Mouse (Mus musculus) neural tube, embryonic 11.5 days (tissue): ENCODE measurements around the gene Ugt1a1. TPM values are rescaled to one million over a fixed set of nuclear protein-coding genes. Genes with fewer than 3 reads are reported as not detected.

Experiments
- ATAC-seq: fragments of 200-750 bp; cut with Nextera tagmentation; 2 replicates; pipeline ENCODE4 v1.8.0; 2017; ENCODE audit warnings: moderate number of reproducible peaks, mild to moderate bottlenecking, moderate TSS enrichment, moderate library complexity; ENCODE audit not compliant: insufficient read depth, low FRiP score, low TSS enrichment
- DNase-seq: peaks from one replicate; pipeline ENCODE4 v3.0.0-alpha.2; 2015; ENCODE audit warnings: low spot score
- H3K27ac ChIP-seq: fragments of 300-500 bp; sonication (generic); 2 replicates; pipeline ENCODE4 v1.5.1; 2014; ENCODE audit warnings: low read depth, mild to moderate bottlenecking, low read length
- H3K27me3 ChIP-seq: fragments of 300-500 bp; sonication (generic); 2 replicates; pipeline ENCODE4 v1.6.1; 2014; ENCODE audit warnings: mild to moderate bottlenecking, low read length, mixed read lengths; ENCODE audit not compliant: control insufficient read depth, insufficient read depth
- H3K36me3 ChIP-seq: fragments of 300-500 bp; sonication (generic); 2 replicates; pipeline ENCODE4 v1.6.1; 2014; ENCODE audit warnings: mild to moderate bottlenecking, low read length, moderate library complexity, mixed read lengths; ENCODE audit not compliant: control insufficient read depth, insufficient read depth
- H3K4me1 ChIP-seq: fragments of 300-500 bp; sonication (generic); 2 replicates; pipeline ENCODE4 v1.6.1; 2014; ENCODE audit warnings: low read length, mixed read lengths; ENCODE audit not compliant: control insufficient read depth, insufficient read depth
- H3K4me2 ChIP-seq: fragments of 300-500 bp; sonication (generic); 2 replicates; pipeline ENCODE4 v1.6.1; 2014; ENCODE audit warnings: low read depth, mild to moderate bottlenecking, moderate library complexity
- H3K4me3 ChIP-seq: fragments of 300-500 bp; sonication (generic); 2 replicates; pipeline ENCODE4 v1.5.1; 2014; ENCODE audit warnings: low read depth, low read length
- H3K9ac ChIP-seq: fragments of 300-500 bp; sonication (generic); 2 replicates; pipeline ENCODE4 v1.6.1; 2014; ENCODE audit warnings: mild to moderate bottlenecking, low read length
- H3K9me3 ChIP-seq: fragments of 300-500 bp; sonication (generic); 2 replicates; pipeline ENCODE4 v1.6.1; 2016; ENCODE audit warnings: low read length; ENCODE audit not compliant: control insufficient read depth
- WGBS: fragments of 180-500 bp; shearing (Covaris S2); extraction: QIAGEN DNeasy Blood & Tissue Kit; methylation state at CpG from one replicate; pipeline ENCODE4 v1.1.7; 2014; 5-methylcytosine and 5-hydroxymethylcytosine counted together
- polyA plus RNA-seq: library from polyadenylated mRNA; unstranded; fragments of >200 nt; fragmentation: Nextera tagmentation; extraction: Ambion mirVana; gene quantifications from 2 replicates; pipeline ENCODE4 v1.2.1, GENCODE M21; 2014

Ugt1a1 gene
- polyA plus RNA-seq, 1 experiment from 2014 or later = not detected

DNA sequence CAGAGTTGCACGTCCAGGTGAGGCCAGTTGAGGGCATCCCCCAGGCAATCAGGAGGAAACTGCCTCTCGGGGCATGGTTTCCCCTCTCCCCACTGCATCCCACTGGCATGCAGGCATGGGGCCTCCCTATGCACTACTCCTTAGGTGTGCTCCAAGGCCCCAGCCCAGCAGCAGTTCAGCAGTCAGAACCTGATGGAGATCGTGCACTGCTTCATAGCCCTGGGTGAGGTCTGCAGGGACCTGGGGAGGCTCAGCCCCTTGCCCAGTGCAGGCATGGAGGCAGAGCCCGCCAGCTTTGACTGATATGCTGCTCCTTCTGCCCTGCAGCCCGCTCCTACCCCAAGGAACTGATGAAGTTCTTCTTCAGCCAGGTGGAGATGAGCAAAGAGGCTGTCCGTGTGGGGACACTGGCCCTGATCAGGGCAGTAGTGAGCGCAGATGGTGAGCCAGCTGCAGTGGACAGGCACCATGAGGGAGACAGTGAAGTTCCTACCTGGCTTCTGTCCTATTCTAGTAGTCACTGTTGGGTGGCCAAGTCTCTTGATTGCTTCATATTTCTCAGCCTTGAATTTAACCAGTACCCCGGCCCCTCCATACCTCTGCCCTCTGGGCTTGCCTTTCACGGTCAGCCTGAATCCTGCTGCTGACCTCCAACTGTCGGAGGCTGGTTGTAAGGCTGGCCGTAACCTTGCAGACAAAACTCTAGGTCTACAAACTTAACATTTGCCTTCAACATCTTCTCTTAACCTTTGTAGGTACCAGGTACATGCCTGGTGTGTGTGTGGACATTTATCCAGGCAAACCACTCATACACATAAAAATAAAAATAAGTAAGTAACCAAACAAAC is 23.5 kb downstream of the Ugt1a1 start:
- DNase-seq = no peak
- no peaks in the 10 kb centered on the region for H3K4me1 ChIP-seq
- 66% methylated on average over 11 of the region's 11 CpGs for WGBS
- H3K9ac ChIP-seq = no peak overlapping the region
- no peak for ATAC-seq
- no peak overlapping the region for H3K27ac ChIP-seq
- H3K27me3 ChIP-seq = no peaks in the 10 kb centered on the region
- no peak overlapping the region for H3K4me2 ChIP-seq
- H3K9me3 ChIP-seq = peaks cover 96% of the 10 kb centered on the region
- no peak overlapping the region for H3K4me3 ChIP-seq
- 0 out of 2 replicates have a peak, but pooled peaks cover 2% of the 10 kb centered on the region for H3K36me3 ChIP-seq

DNA sequence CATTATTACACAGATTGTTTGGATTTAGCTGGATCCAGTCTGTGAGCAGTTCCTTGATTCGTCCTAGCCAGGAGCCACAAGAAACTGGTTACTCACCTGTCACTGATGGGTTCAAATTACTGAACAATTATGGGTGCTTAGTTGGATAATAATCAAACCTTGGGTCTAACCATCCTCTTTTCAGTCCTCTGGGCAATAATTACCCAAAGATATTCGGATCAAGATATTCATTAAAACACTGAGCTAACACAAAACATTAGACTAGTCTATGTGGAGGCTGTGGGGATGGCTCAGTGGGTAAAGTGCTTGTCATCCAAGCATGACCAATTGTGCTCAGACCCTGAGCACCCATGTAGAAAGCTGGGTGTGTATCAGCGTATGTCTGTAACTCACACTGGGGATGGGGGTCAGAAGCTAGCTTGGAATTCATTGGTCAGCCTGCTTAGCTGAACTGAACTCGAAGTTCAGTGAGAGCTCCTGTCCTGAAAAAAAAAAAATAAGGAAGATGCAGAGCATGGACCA is 24.2 kb downstream of the Ugt1a1 start:
- Histone ChIP-seq H3K4me3 (no peak overlapping the region), H3K27ac (no peak overlapping the region), H3K4me1 (no peaks in the 10 kb centered on the region), H3K9ac (no peak overlapping the region), H3K4me2 (no peak overlapping the region), H3K36me3 (0 out of 2 replicates have a peak, but pooled peaks cover 2% of the 10 kb centered on the region), H3K27me3 (no peaks in the 10 kb centered on the region), H3K9me3 (peaks cover 96% of the 10 kb centered on the region)
- 67% methylated on average over 4 of the region's 4 CpGs for WGBS
- DNase-seq (no peak), ATAC-seq (no peak)

DNA sequence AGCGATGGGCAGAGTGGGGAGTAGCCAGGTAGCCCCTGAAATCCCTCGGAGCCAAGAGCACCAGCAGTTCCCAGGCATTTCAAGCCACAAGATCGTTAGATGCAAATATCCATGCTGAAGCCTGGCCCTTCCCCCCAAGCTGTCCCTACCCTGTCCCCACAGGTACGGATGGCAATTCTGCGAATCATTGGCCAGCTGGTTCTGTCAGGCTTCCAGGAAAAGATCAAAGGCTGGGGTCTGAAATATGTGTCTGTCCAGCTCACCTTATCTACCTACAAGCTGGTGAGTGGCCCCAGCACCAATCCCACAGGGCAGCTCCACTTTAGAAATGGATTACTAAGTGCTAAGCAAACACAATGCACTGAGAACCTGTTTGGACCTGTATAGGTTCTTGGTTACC is 25.6 kb downstream of the Ugt1a1 start:
- Histone ChIP-seq H3K27ac (no peak overlapping the region), H3K9ac (no peak overlapping the region), H3K4me2 (no peak overlapping the region), H3K4me1 (no peaks in the 10 kb centered on the region), H3K4me3 (no peak overlapping the region), H3K9me3 (peaks cover 94% of the 10 kb centered on the region), H3K27me3 (no peaks in the 10 kb centered on the region), H3K36me3 (0 out of 2 replicates have a peak, but pooled peaks cover 2% of the 10 kb centered on the region)
- 82% methylated on average over 5 of the region's 5 CpGs for WGBS
- no peak for DNase-seq
- no peak for ATAC-seq

DNA sequence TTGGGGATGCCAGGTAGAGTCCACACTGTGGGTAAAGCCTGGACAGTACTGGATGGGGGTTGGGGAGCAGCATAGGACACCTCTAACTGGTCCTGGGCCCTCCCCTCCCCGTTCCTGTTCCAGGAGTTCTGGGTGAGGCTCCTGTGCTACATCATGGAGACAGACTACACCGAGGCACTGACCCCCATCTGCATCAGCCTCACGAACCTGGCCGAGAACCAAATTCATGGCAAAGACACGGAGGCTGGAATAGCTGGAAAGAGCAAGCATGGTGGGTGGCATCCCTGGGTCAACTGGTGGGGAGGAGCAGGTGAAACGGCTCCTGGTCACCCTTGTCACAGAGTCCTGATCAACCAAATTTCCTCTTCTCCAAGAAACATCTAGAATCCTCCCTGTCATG is 27.0 kb downstream of the Ugt1a1 start:
- 81% methylated on average over 6 of the region's 6 CpGs for WGBS
- ATAC-seq = no peak

GRCm38 (mm10) chr1:88240072-88240471 is 28.3 kb downstream of the Ugt1a1 start:
- WGBS = 70% methylated on average over 5 of the region's 5 CpGs
- no peak overlapping the region for H3K9ac ChIP-seq
- ATAC-seq = no peak

More for the DNA sequence above, 27.0 kb downstream of the Ugt1a1 start:
- Histone ChIP-seq H3K4me3 (no peak overlapping the region), H3K27me3 (no peaks in the 10 kb centered on the region), H3K9ac (no peak overlapping the region), H3K4me2 (no peak overlapping the region), H3K9me3 (peaks cover 94% of the 10 kb centered on the region), H3K4me1 (no peaks in the 10 kb centered on the region), H3K27ac (no peak overlapping the region), H3K36me3 (0 out of 2 replicates have a peak, but pooled peaks cover 2% of the 10 kb centered on the region)
- no peak for DNase-seq

DNA sequence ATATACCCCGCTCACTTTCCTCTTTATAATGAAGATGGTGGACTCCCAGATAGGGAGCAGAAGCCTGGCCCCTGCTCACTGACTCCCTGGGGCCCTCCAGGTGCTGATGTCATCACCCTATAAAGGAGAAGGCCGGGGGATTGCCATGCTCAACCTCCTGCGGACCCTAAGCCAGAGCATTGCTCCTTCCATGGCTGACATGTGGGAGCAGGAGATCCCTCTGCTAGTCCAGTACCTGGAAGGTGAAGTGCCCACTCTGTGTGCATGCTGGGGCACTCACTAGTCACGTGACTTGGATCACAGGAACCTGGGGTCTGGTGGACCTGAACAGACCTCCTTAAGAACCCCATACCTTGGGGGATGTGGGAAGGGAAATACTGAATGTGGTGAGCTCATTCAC is 28.8 kb downstream of the Ugt1a1 start:
- WGBS = 75% methylated on average over 4 of the region's 4 CpGs
- no peaks in the 10 kb centered on the region for H3K27me3 ChIP-seq
- H3K4me1 ChIP-seq = no peaks in the 10 kb centered on the region
- H3K27ac ChIP-seq = no peak overlapping the region
- H3K36me3 ChIP-seq = 0 out of 2 replicates have a peak, but pooled peaks cover 4% of the 10 kb centered on the region
- ATAC-seq (no peak), DNase-seq (no peak)
- H3K9me3 ChIP-seq = peaks cover 93% of the 10 kb centered on the region
- no peak overlapping the region for H3K9ac ChIP-seq
- no peak overlapping the region for H3K4me2 ChIP-seq
- no peak overlapping the region for H3K4me3 ChIP-seq

More at GRCm38 (mm10) chr1:88240072-88240471, 28.3 kb downstream of the Ugt1a1 start:
- H3K4me1 ChIP-seq = no peaks in the 10 kb centered on the region
- no peaks in the 10 kb centered on the region for H3K27me3 ChIP-seq
- 0 out of 2 replicates have a peak, but pooled peaks cover 4% of the 10 kb centered on the region for H3K36me3 ChIP-seq
- no peak overlapping the region for H3K4me2 ChIP-seq
- H3K27ac ChIP-seq = no peak overlapping the region
- peaks cover 93% of the 10 kb centered on the region for H3K9me3 ChIP-seq
- no peak overlapping the region for H3K4me3 ChIP-seq
- DNase-seq = no peak

GRCm38 (mm10) chr1:88243861-88244260 is 32.1 kb downstream of the Ugt1a1 start:
- no peaks in the 10 kb centered on the region for H3K27me3 ChIP-seq
- H3K4me1 ChIP-seq = no peaks in the 10 kb centered on the region
- ATAC-seq = no peak
- WGBS = 65% methylated on average over 5 of the region's 5 CpGs
- no peak overlapping the region for H3K4me2 ChIP-seq
- H3K27ac ChIP-seq = no peak overlapping the region
- 0 out of 2 replicates have a peak, but pooled peaks cover 3% of the 10 kb centered on the region for H3K36me3 ChIP-seq
- no peak overlapping the region for H3K9ac ChIP-seq
- no peak for DNase-seq
- no peak overlapping the region for H3K4me3 ChIP-seq
- H3K9me3 ChIP-seq = peaks cover 97% of the 10 kb centered on the region

DNA sequence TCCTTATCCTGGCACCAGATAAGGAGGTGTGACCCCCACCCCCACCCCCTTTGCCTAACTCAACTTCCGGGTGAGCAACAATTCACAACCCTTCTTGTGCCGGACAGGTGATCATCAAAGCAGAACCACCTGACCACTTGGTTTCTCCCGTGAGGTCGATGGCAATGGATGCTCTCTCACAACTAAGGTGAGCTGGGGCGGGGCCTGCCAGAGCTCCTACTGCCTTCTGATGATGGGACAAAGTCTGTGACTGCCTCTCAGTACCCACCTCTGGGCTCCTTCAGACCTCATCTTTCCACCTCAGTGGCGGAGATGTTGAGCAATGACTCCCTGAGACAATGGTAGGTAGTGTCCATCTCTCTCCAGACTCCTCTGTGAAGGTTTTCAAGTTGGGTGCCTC is 34.1 kb downstream of the Ugt1a1 start:
- no peak for ATAC-seq
- Histone ChIP-seq H3K9ac (no peak overlapping the region), H3K4me2 (no peak overlapping the region), H3K4me1 (no peaks in the 10 kb centered on the region), H3K27ac (no peak overlapping the region), H3K4me3 (no peak overlapping the region), H3K36me3 (0 out of 2 replicates have a peak, but pooled peaks cover 2% of the 10 kb centered on the region), H3K27me3 (no peaks in the 10 kb centered on the region), H3K9me3 (peaks cover 97% of the 10 kb centered on the region)
- 78% methylated on average over 6 of the region's 6 CpGs for WGBS
- DNase-seq = no peak
